Mouse (Mus musculus): ENCODE measurements around the gene Cpn2. TPM values are rescaled to one million over a fixed set of nuclear protein-coding genes. Genes with fewer than 3 reads are reported as not detected.

Cpn2 gene
- total RNA-seq (2023), result not detected in 2 replicates

GRCm38 (mm10) chr16:30267359-30267758, at the start of gene Cpn2:
Gene Cpn2 (minus strand): TSS chr16:30267499.

GRCm38 (mm10) chr16:30310647-30311046, 43.3 kb upstream of the Cpn2 start, which contains the start of gene Gp5:
Gene Gp5 (minus strand): TSS chr16:30310779.

GRCm38 (mm10) chr16:30282844-30283495, 15.7 kb upstream of the Cpn2 start, which contains the start of gene Lrrc15:
Gene Lrrc15 (minus strand): TSS chr16:30283256.

Other genes starting within 250 kb of the Cpn2 start
- gene Hes1, start 203.1 kb downstream of the Cpn2 start, total RNA-seq (2023), result 2.6 and 5.8 TPM in 2 replicates
- not detected in 2 replicates for gene Lrrc15, start 15.8 kb upstream of the Cpn2 start, total RNA-seq (2023)
- 0.41 and 1.1 TPM in 2 replicates for gene Gp5, start 43.3 kb upstream of the Cpn2 start, total RNA-seq (2023)
- 71.0 and 116 TPM in 2 replicates for gene Atp13a3, start 138.5 kb upstream of the Cpn2 start, total RNA-seq (2023)

All from neutrophil, adult 65 days (primary cell).